Comparison of ENCODE assay signal across 8 mouse cellular contexts in the genomic region with DNA sequence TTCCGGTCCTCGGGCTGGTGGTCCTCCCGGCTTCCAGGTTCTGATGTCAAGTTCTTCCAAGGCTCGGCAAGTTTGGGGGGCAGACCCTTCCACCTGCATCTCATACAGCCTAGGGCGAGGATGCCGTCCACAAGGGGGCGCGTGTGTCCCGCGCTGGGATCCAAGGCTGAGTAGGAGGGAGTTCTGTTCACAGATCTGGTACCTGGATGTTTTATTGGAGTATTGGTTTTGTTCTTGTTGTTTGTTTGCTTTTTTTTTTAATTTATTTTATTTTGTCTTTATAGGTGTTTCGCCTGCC. TPM values are rescaled to one million over a fixed set of nuclear protein-coding genes. Genes with fewer than 3 reads are reported as not detected.
DNase-seq lines count a peak whose midpoint lies in the region; ATAC-seq and TF ChIP-seq lines count a peak whose summit lies in the region.

No protein-coding gene starts in this region.

- ATAC-seq in Patski = peak; percentile 86
- peak; percentile 81 for ATAC-seq in hindbrain, embryonic 15.5 days (ENCODE audit: low FRiP score, low read depth)

- peak; percentile 98 for TF ChIP-seq CTCF in Patski (IDR thresholded peaks at IDR 0.05)

- no peaks in the 10 kb centered on the region for H3K36me3 ChIP-seq in hindbrain, embryonic 15.5 days

- WGBS in hindbrain, embryonic 15.5 days = 2% methylated on average over 11 of the region's 11 CpGs

- H3K9me3 ChIP-seq in hindbrain, embryonic 15.5 days = no peaks in the 10 kb centered on the region

- H3K27ac ChIP-seq in hindbrain, embryonic 15.5 days (replicated peaks) = no peak overlapping the region

- H3K4me1 ChIP-seq in hindbrain, embryonic 15.5 days (replicated peaks) = peaks cover 9% of the 10 kb centered on the region

- no peak overlapping the region for H3K9ac ChIP-seq in hindbrain, embryonic 15.5 days

- CTCF ChIA-PET in Patski (lab: Charles Lee) = interaction anchor here (0.8 to 1.6 kb wide), 2 partner anchors 70 to 238 kb away, joined by 3 to 7 read pairs; no protein-coding TSS in a partner anchor

- peak overlapping the region; percentile 19 for H3K4me3 ChIP-seq in hindbrain, embryonic 15.5 days

- H3K27me3 ChIP-seq in Patski = no peaks in the 10 kb centered on the region
- peaks cover 10% of the 10 kb centered on the region; the same call in 1 of the 2 replicates for H3K27me3 ChIP-seq in hindbrain, embryonic 15.5 days

- in situ Hi-C loops in Patski (cut with MboI; ENCODE audit: low pct_unique_long_range_greater_than_20kb) = loop anchor here (5.0 to 10.0 kb wide), 3 partner anchors 71 to 238 kb away; partner anchors contain the start of gene Alkbh7

- peak overlapping the region; percentile 52 for H3K4me2 ChIP-seq in hindbrain, embryonic 15.5 days

- no peak for DNase-seq in Patski (ENCODE audit: low read depth, low spot score)
- DNase-seq in cerebellum, postnatal 14 days = peak; percentile 93 to 96
- peak; percentile 81 to 83 for DNase-seq in frontal cortex, postnatal 36 days (ENCODE audit: low spot score in 2 of 2)
- peak; percentile 70 for DNase-seq in left cerebral cortex, adult 11 months (ENCODE audit: low spot score)
- DNase-seq in lung, postnatal 4 days = peak; percentile 75 to 87
- peak; percentile 67 for DNase-seq in retina, postnatal 7 days (ENCODE audit: low read depth, low spot score)
- peak; percentile 73 for DNase-seq in urinary bladder, adult 2 months (ENCODE audit: low spot score)

- POLR2A ChIA-PET in Patski (lab: Charles Lee) = no interaction called here

RNA-seq across cellular contexts. Expression of gene Tnfsf9, which starts 8.6 kb away (rescaled TPM):
- polyA plus RNA-seq in Patski (2021) = 3.4 TPM
- polyA plus RNA-seq in hindbrain, embryonic 15.5 days (2015; fragmentation: Nextera tagmentation; extraction: Ambion mirVana) = 6.6 and 8.7 TPM in 2 replicates
- 5.7 and 8.8 TPM in 2 replicates for polyA plus RNA-seq in urinary bladder, adult 2 months (2012; rRNA removed)

RNA-seq across cellular contexts. Expression of gene Tubb4a, which starts 9.0 kb away (rescaled TPM):
- 0.10 TPM for polyA plus RNA-seq in Patski (2021)
- 329 and 394 TPM in 2 replicates for polyA plus RNA-seq in hindbrain, embryonic 15.5 days (2015; fragmentation: Nextera tagmentation; extraction: Ambion mirVana)
- polyA plus RNA-seq in urinary bladder, adult 2 months (2012; rRNA removed) = 3.8 and 5.9 TPM in 2 replicates

RNA-seq across cellular contexts. Expression of gene Dennd1c, which starts 18.3 kb away (rescaled TPM):
- 2.7 TPM for polyA plus RNA-seq in Patski (2021)
- polyA plus RNA-seq in hindbrain, embryonic 15.5 days (2015; fragmentation: Nextera tagmentation; extraction: Ambion mirVana) = 4.3 and 4.4 TPM in 2 replicates
- polyA plus RNA-seq in urinary bladder, adult 2 months (2012; rRNA removed) = 5.1 and 6.1 TPM in 2 replicates

RNA-seq across cellular contexts. Expression of gene Slc25a23, which starts 36.9 kb away (rescaled TPM):
- 111 TPM for polyA plus RNA-seq in Patski (2021)
- 43.1 and 45.0 TPM in 2 replicates for polyA plus RNA-seq in hindbrain, embryonic 15.5 days (2015; fragmentation: Nextera tagmentation; extraction: Ambion mirVana)
- 34.2 and 71.3 TPM in 2 replicates for polyA plus RNA-seq in urinary bladder, adult 2 months (2012; rRNA removed)

RNA-seq across cellular contexts. Expression of gene Crb3, which starts 37.7 kb away (rescaled TPM):
- polyA plus RNA-seq in Patski (2021) = 31.4 TPM
- polyA plus RNA-seq in hindbrain, embryonic 15.5 days (2015; fragmentation: Nextera tagmentation; extraction: Ambion mirVana) = 4.1 and 4.6 TPM in 2 replicates
- 22.8 and 32.2 TPM in 2 replicates for polyA plus RNA-seq in urinary bladder, adult 2 months (2012; rRNA removed)

Comparison
In these comparisons a context has a peak if more than half of its experiments do, and no peak if none do; other contexts are left out.
1. RNA of gene Tubb4a, which starts 9.0 kb away (polyA plus RNA-seq): 329 to 394 TPM in hindbrain, embryonic 15.5 days; 3.8 to 5.9 TPM in urinary bladder, adult 2 months and 0.10 TPM in Patski (single experiment); every median in the first group is over 10 times any median in the second.